Mouse (Mus musculus) liver, embryonic 11.5 days (tissue): ENCODE data around the gene Senp8. TPM values are rescaled to one million over a fixed set of nuclear protein-coding genes. Genes with fewer than 3 reads are reported as not detected.

Source experiments
- ATAC-seq: fragments of 200-750 bp; cut with Nextera tagmentation; replicated peaks from 2 replicates; pipeline ENCODE4 v1.8.0; 2017; ENCODE audit warnings: moderate number of reproducible peaks, mild to moderate bottlenecking, moderate TSS enrichment, moderate library complexity; ENCODE audit not compliant: low FRiP score
- DNase-seq: peaks from one replicate; pipeline ENCODE4 v3.0.0-alpha.2; 2017; ENCODE audit warnings: low spot score
- H3K27ac ChIP-seq: fragments of 300-500 bp; sonication (generic); 2 replicates; pipeline ENCODE4 v1.5.1; 2014; ENCODE audit warnings: mild to moderate bottlenecking, low read depth, low read length, control low read depth
- H3K27me3 ChIP-seq: fragments of 300-500 bp; sonication (generic); replicated peaks from 2 replicates; pipeline ENCODE4 v1.6.1; 2014; ENCODE audit warnings: low read length, mixed read lengths; ENCODE audit not compliant: control insufficient read depth, insufficient read depth
- H3K36me3 ChIP-seq: fragments of 300-500 bp; sonication (generic); 2 replicates; pipeline ENCODE4 v1.6.1; 2014; ENCODE audit warnings: mild to moderate bottlenecking, low read length, moderate library complexity, mixed read lengths; ENCODE audit not compliant: control insufficient read depth, insufficient read depth
- H3K4me1 ChIP-seq: fragments of 300-500 bp; sonication (generic); replicated peaks from 2 replicates; pipeline ENCODE4 v1.6.1; 2014; ENCODE audit warnings: low read length, mixed read lengths; ENCODE audit not compliant: control insufficient read depth, insufficient read depth
- H3K4me2 ChIP-seq: fragments of 300-500 bp; sonication (generic); 2 replicates; pipeline ENCODE4 v1.6.1; 2014; ENCODE audit warnings: mild to moderate bottlenecking, control low read depth, moderate library complexity
- H3K4me3 ChIP-seq: fragments of 300-500 bp; sonication (generic); 2 replicates; pipeline ENCODE4 v1.5.1; 2014; ENCODE audit warnings: low read depth, low read length, control low read depth
- H3K9ac ChIP-seq: fragments of 300-500 bp; sonication (generic); 2 replicates; pipeline ENCODE4 v1.6.1; 2014; ENCODE audit warnings: low read depth, low read length, control low read depth
- H3K9me3 ChIP-seq: fragments of 300-500 bp; sonication (generic); 2 replicates; pipeline ENCODE4 v1.6.1; 2016; ENCODE audit warnings: low read length, inconsistent platforms, mixed read lengths; ENCODE audit not compliant: control insufficient read depth
- WGBS: fragments of 180-500 bp; shearing (Covaris S2); extraction: QIAGEN DNeasy Blood & Tissue Kit; methylation state at CpG from one replicate; pipeline ENCODE4 v1.1.7; 2014; 5-methylcytosine and 5-hydroxymethylcytosine counted together
- polyA plus RNA-seq: library from polyadenylated mRNA; unstranded; fragments of >200 nt; fragmentation: Nextera tagmentation; extraction: Ambion mirVana; gene quantifications from 2 replicates; pipeline ENCODE4 v1.2.1, GENCODE M21; 2014

Gene Senp8
- polyA plus RNA-seq, 1 experiment from 2014 or later = 10.9 TPM

GRCm38 (mm10) chr9:59748969-59749368, 1.5 kb downstream of the Senp8 start:
- Histone ChIP-seq H3K27me3 (no peaks in the 10 kb centered on the region), H3K4me2 (peak overlapping the region; percentile 63), H3K36me3 (no peaks in the 10 kb centered on the region), H3K4me3 (no peak overlapping the region), H3K27ac (peak overlapping the region; percentile 34; the same call in 1 of the 2 replicates), H3K4me1 (peaks cover 13% of the 10 kb centered on the region), H3K9ac (peak overlapping the region; percentile 20; the same call in 1 of the 2 replicates), H3K9me3 (no peaks in the 10 kb centered on the region)
- DNase-seq (no peak), ATAC-seq (no peak)
- WGBS = 79% methylated on average over 11 of the region's 11 CpGs

- ATAC-seq (no peak), DNase-seq (no peak)
- H3K9me3 ChIP-seq = no peaks in the 10 kb centered on the region
- no peak overlapping the region for H3K4me3 ChIP-seq
- H3K27me3 ChIP-seq = no peaks in the 10 kb centered on the region
- no peaks in the 10 kb centered on the region for H3K36me3 ChIP-seq
- H3K27ac ChIP-seq = no peak overlapping the region
- 73% methylated on average over 2 of the region's 2 CpGs for WGBS
- no peak overlapping the region for H3K9ac ChIP-seq
- peaks cover 13% of the 10 kb centered on the region for H3K4me1 ChIP-seq
- H3K4me2 ChIP-seq = no peak overlapping the region
Measured at GRCm38 (mm10) chr9:59748387-59748786, 2.1 kb downstream of the Senp8 start.

- ATAC-seq (peak; percentile 41; the same call in 1 of the 2 replicates), DNase-seq (no peak)
- no peaks in the 10 kb centered on the region for H3K9me3 ChIP-seq
- no peaks in the 10 kb centered on the region for H3K27me3 ChIP-seq
- H3K9ac ChIP-seq = no peak overlapping the region
- whole genome bisulfite sequencing = 94% methylated on average over 3 of the region's 3 CpGs
- peaks cover 4% of the 10 kb centered on the region for H3K4me1 ChIP-seq
- no peaks in the 10 kb centered on the region for H3K36me3 ChIP-seq
- H3K4me3 ChIP-seq = no peak overlapping the region
- no peak overlapping the region for H3K4me2 ChIP-seq
- no peak overlapping the region for H3K27ac ChIP-seq
Measured at GRCm38 (mm10) chr9:59743903-59744302, 6.6 kb downstream of the Senp8 start.

- Histone ChIP-seq H3K27ac (no peak overlapping the region), H3K4me1 (peaks cover 2% of the 10 kb centered on the region), H3K4me2 (no peak overlapping the region), H3K36me3 (no peaks in the 10 kb centered on the region), H3K27me3 (no peaks in the 10 kb centered on the region), H3K4me3 (no peak overlapping the region), H3K9ac (no peak overlapping the region), H3K9me3 (no peaks in the 10 kb centered on the region)
- WGBS = 88% methylated on average over 2 of the region's 2 CpGs
- ATAC-seq (no peak), DNase-seq (no peak)
Measured at GRCm38 (mm10) chr9:59740593-59740992, 9.9 kb downstream of the Senp8 start.

GRCm38 (mm10) chr9:59735394-59735793, 15.1 kb downstream of the Senp8 start:
- Histone ChIP-seq H3K9ac (no peak overlapping the region), H3K4me1 (peaks cover 6% of the 10 kb centered on the region), H3K36me3 (no peaks in the 10 kb centered on the region), H3K9me3 (no peaks in the 10 kb centered on the region), H3K4me2 (no peak overlapping the region), H3K4me3 (no peak overlapping the region), H3K27me3 (no peaks in the 10 kb centered on the region), H3K27ac (no peak overlapping the region)
- no peak for ATAC-seq
- DNase-seq = no peak
- 36% methylated on average over 4 of the region's 4 CpGs for WGBS

GRCm38 (mm10) chr9:59733075-59733474, 17.4 kb downstream of the Senp8 start:
- Histone ChIP-seq H3K27ac (no peak overlapping the region), H3K9ac (no peak overlapping the region), H3K4me2 (no peak overlapping the region), H3K27me3 (no peaks in the 10 kb centered on the region), H3K36me3 (no peaks in the 10 kb centered on the region), H3K4me1 (peaks cover 6% of the 10 kb centered on the region), H3K9me3 (no peaks in the 10 kb centered on the region), H3K4me3 (no peak overlapping the region)
- no peak for DNase-seq
- 60% methylated on average over 6 of the region's 6 CpGs for WGBS
- no peak for ATAC-seq

- Histone ChIP-seq H3K9me3 (no peaks in the 10 kb centered on the region), H3K27me3 (no peaks in the 10 kb centered on the region), H3K4me1 (peaks cover 6% of the 10 kb centered on the region), H3K4me2 (no peak overlapping the region), H3K9ac (no peak overlapping the region), H3K36me3 (no peaks in the 10 kb centered on the region), H3K4me3 (no peak overlapping the region), H3K27ac (no peak overlapping the region)
- WGBS = 70% methylated on average over 5 of the region's 5 CpGs
- ATAC-seq = no peak
- DNase-seq = no peak
Measured at GRCm38 (mm10) chr9:59731136-59731535, 19.4 kb downstream of the Senp8 start.

- no peak overlapping the region for H3K27ac ChIP-seq
- H3K9ac ChIP-seq = no peak overlapping the region
- no peaks in the 10 kb centered on the region for H3K36me3 ChIP-seq
- no peak for ATAC-seq
- WGBS = 83% methylated on average over 11 of the region's 11 CpGs
- DNase-seq = no peak
- no peak overlapping the region for H3K4me3 ChIP-seq
- no peaks in the 10 kb centered on the region for H3K9me3 ChIP-seq
- H3K4me1 ChIP-seq = no peaks in the 10 kb centered on the region
- H3K27me3 ChIP-seq = no peaks in the 10 kb centered on the region
- no peak overlapping the region for H3K4me2 ChIP-seq
Measured at GRCm38 (mm10) chr9:59727569-59728286, 22.8 kb downstream of the Senp8 start.

GRCm38 (mm10) chr9:59725515-59725914, 25.0 kb downstream of the Senp8 start:
- no peaks in the 10 kb centered on the region for H3K27me3 ChIP-seq
- DNase-seq (no peak), ATAC-seq (no peak)
- no peak overlapping the region for H3K27ac ChIP-seq
- no peak overlapping the region for H3K9ac ChIP-seq
- no peaks in the 10 kb centered on the region for H3K4me1 ChIP-seq
- H3K4me3 ChIP-seq = no peak overlapping the region
- no peaks in the 10 kb centered on the region for H3K36me3 ChIP-seq
- WGBS = 56% methylated on average over 10 of the region's 10 CpGs
- H3K9me3 ChIP-seq = no peaks in the 10 kb centered on the region
- H3K4me2 ChIP-seq = no peak overlapping the region
